Mouse (Mus musculus) C2C12 (cell line): Measurements from ENCODE around the gene Cmtm2a. TPM values are rescaled to one million over a fixed set of nuclear protein-coding genes. Genes with fewer than 3 reads are reported as not detected.
"Not testable (repeated sequence)": the region's sequence is repeated elsewhere in the genome, so short reads cannot be mapped to it uniquely, and the experiment has no call there.

Experiments
- H3K27me3 ChIP-seq: one replicate; pipeline ENCODE4 v1.6.1; 2011; ENCODE audit not compliant: control insufficient read depth, insufficient read depth, insufficient read length
- H3K36me3 ChIP-seq: one replicate; pipeline ENCODE4 v1.6.1; 2011; ENCODE audit not compliant: control insufficient read depth, insufficient read depth
- H3K4me3 ChIP-seq: one replicate; pipeline ENCODE4 v1.5.1; 2011; ENCODE audit warnings: mild to moderate bottlenecking, control low read depth; ENCODE audit not compliant: poor library complexity, insufficient read depth, severe bottlenecking
- H3K79me2 ChIP-seq: one replicate; pipeline ENCODE4 v1.6.1; 2011; ENCODE audit not compliant: control insufficient read depth, insufficient read depth
- H3K79me3 ChIP-seq: one replicate; pipeline ENCODE4 v1.6.1; 2011; ENCODE audit warnings: low read depth, control low read depth
- H3ac ChIP-seq: one replicate; pipeline ENCODE3; 2011; ENCODE audit warnings: low read depth; ENCODE audit not compliant: control insufficient read depth, insufficient read length
- CEBPB ChIP-seq: IDR thresholded peaks from one replicate; pipeline ENCODE4 v1.6.1; 2011; ENCODE audit warnings: low read depth, mild to moderate bottlenecking, control low read depth, moderate library complexity
- CTCF ChIP-seq: IDR thresholded peaks from one replicate; pipeline ENCODE4 v1.5.1; 2011; ENCODE audit not compliant: control insufficient read depth, insufficient read depth, insufficient read length
- FOSL1 ChIP-seq: IDR thresholded peaks from one replicate; pipeline ENCODE4 v1.8.0; 2011; ENCODE audit warnings: mild to moderate bottlenecking, low read length; ENCODE audit not compliant: poor library complexity, insufficient read depth, severe bottlenecking
- MAX ChIP-seq: IDR thresholded peaks from one replicate; pipeline ENCODE4 v1.6.1; 2011; ENCODE audit warnings: mild to moderate bottlenecking, control low read depth
- MYOD1 ChIP-seq: IDR thresholded peaks from one replicate; pipeline ENCODE4 v1.6.1; 2011; ENCODE audit warnings: low read depth; ENCODE audit not compliant: control insufficient read depth, insufficient read length
- MYOG ChIP-seq: IDR thresholded peaks from one replicate; pipeline ENCODE4 v1.6.1; 2011; ENCODE audit not compliant: control insufficient read depth, insufficient read length; ENCODE audit errors: extremely low read depth
- USF1 ChIP-seq: IDR thresholded peaks from one replicate; pipeline ENCODE4 v1.6.1; 2011; ENCODE audit warnings: low read depth, mild to moderate bottlenecking, control low read depth, moderate library complexity
- polyA plus RNA-seq: library from polyadenylated mRNA; unstranded; fragments of >200 nt; fragmentation: generic; extraction: Trizol; gene quantifications from one replicate; pipeline ENCODE4 v1.2.1, GENCODE M21; 2012; ENCODE audit warnings: missing spikeins

Gene Cmtm2a
- polyA plus RNA-seq, 1 experiment: not detected

GRCm38 (mm10) chr8:104339229-104339982 lies 46.4 kb upstream of the Cmtm2a start, which contains the start of gene Cmtm3:
TSS of gene Cmtm3 (plus strand) at chr8:104339410.
- Histone ChIP-seq H3K27me3 (no peaks in the 10 kb centered on the region), H3K79me3 (peaks cover 8% of the 10 kb centered on the region), H3ac (peak within 1 kb of the TSS; percentile 77), H3K4me3 (peak within 1 kb of the TSS; percentile 78), H3K79me2 (peaks cover 19% of the 10 kb centered on the region), H3K36me3 (peaks cover 15% of the 10 kb centered on the region)
- TF ChIP-seq MAX: no peak

GRCm38 (mm10) chr8:104337890-104338289 lies 44.9 kb upstream of the Cmtm2a start:
- H3K4me3 ChIP-seq: no peak overlapping the region
- H3K79me2 ChIP-seq: peaks cover 19% of the 10 kb centered on the region
- peaks cover under 1% of the 10 kb centered on the region for H3K36me3 ChIP-seq
- H3K79me3 ChIP-seq: peaks cover 8% of the 10 kb centered on the region
- H3K27me3 ChIP-seq: no peaks in the 10 kb centered on the region
- no peak for TF ChIP-seq MAX
- no peak for TF ChIP-seq USF1
- no peak for TF ChIP-seq MYOG
- TF ChIP-seq MYOD1: no peak
- no peak for TF ChIP-seq CEBPB
- TF ChIP-seq CTCF: no peak
- TF ChIP-seq FOSL1: no peak
- no peak overlapping the region for H3ac ChIP-seq

- TF ChIP-seq MYOD1 (no peak), MAX (no peak), CTCF (no peak)
- Histone ChIP-seq H3K36me3 (no peaks in the 10 kb centered on the region), H3K4me3 (no peak overlapping the region), H3K79me3 (peaks cover 3% of the 10 kb centered on the region), H3ac (no peak overlapping the region), H3K27me3 (no peaks in the 10 kb centered on the region), H3K79me2 (peaks cover 12% of the 10 kb centered on the region)
These were observed 43.8 kb upstream of the Cmtm2a start for GRCm38 (mm10) chr8:104336806-104337205.

- no peaks in the 10 kb centered on the region for H3K79me3 ChIP-seq
- TF ChIP-seq MYOG: no peak
- no peak for TF ChIP-seq USF1
- TF ChIP-seq MYOD1: no peak
- no peak for TF ChIP-seq MAX
These were observed 41.2 kb upstream of the Cmtm2a start for GRCm38 (mm10) chr8:104334196-104334595.

GRCm38 (mm10) chr8:104333786-104334185 lies 40.8 kb upstream of the Cmtm2a start:
- TF ChIP-seq MAX: no peak
- TF ChIP-seq MYOG: no peak
- Histone ChIP-seq H3ac (no peak overlapping the region), H3K4me3 (no peak overlapping the region), H3K27me3 (no peaks in the 10 kb centered on the region), H3K79me3 (no peaks in the 10 kb centered on the region), H3K79me2 (no peaks in the 10 kb centered on the region), H3K36me3 (no peaks in the 10 kb centered on the region)

More at GRCm38 (mm10) chr8:104334196-104334595, 41.2 kb upstream of the Cmtm2a start:
- Histone ChIP-seq H3ac (no peak overlapping the region), H3K79me2 (no peaks in the 10 kb centered on the region), H3K36me3 (no peaks in the 10 kb centered on the region), H3K4me3 (no peak overlapping the region), H3K27me3 (no peaks in the 10 kb centered on the region)

- no peak overlapping the region for H3ac ChIP-seq
- H3K79me3 ChIP-seq: no peaks in the 10 kb centered on the region
- no peak for TF ChIP-seq MYOD1
- no peak for TF ChIP-seq USF1
- TF ChIP-seq CEBPB: no peak
- no peak for TF ChIP-seq FOSL1
- TF ChIP-seq MAX: no peak
- TF ChIP-seq MYOG: no peak
- no peak for TF ChIP-seq CTCF
- H3K4me3 ChIP-seq: no peak overlapping the region
- no peaks in the 10 kb centered on the region for H3K36me3 ChIP-seq
- H3K79me2 ChIP-seq: no peaks in the 10 kb centered on the region
- no peaks in the 10 kb centered on the region for H3K27me3 ChIP-seq
These were observed 40.0 kb upstream of the Cmtm2a start for GRCm38 (mm10) chr8:104332665-104333631.

GRCm38 (mm10) chr8:104321930-104322329 lies 28.9 kb upstream of the Cmtm2a start, which contains the start of gene Cmtm2b:
TSS of gene Cmtm2b (plus strand) at chr8:104322230.
- not testable (repeated sequence) for H3K36me3 ChIP-seq, H3K79me3 ChIP-seq, H3K4me3 ChIP-seq, H3ac ChIP-seq, H3K79me2 ChIP-seq, H3K27me3 ChIP-seq

GRCm38 (mm10) chr8:104321267-104321666 lies 28.3 kb upstream of the Cmtm2a start, which contains the start of gene Gm11020:
TSS of gene Gm11020 (plus strand) at chr8:104321567.
- not testable (repeated sequence) for H3K4me3 ChIP-seq, H3K79me2 ChIP-seq, H3K36me3 ChIP-seq, H3K79me3 ChIP-seq, H3ac ChIP-seq, H3K27me3 ChIP-seq
